Mouse (Mus musculus) liver, embryonic 14.5 days (tissue): ENCODE data around the gene Zfp583. TPM values are rescaled to one million over a fixed set of nuclear protein-coding genes. Genes with fewer than 3 reads are reported as not detected.

Experiments used
- ATAC-seq: fragments of 200-750 bp; cut with Nextera tagmentation; 2 replicates; pipeline ENCODE4 v1.8.0; 2017; ENCODE audit warnings: moderate number of reproducible peaks, mild to moderate bottlenecking, moderate library complexity; ENCODE audit not compliant: insufficient read depth
- DNase-seq, 3 experiments: peaks; one replicate each; pipeline ENCODE4 v3.0.0-alpha.2; 2012 to 2013; ENCODE audit warnings: low read depth in 3 of 3, low spot score in 3 of 3
- H3K27ac ChIP-seq: fragments of 300-500 bp; sonication (generic); 2 replicates; pipeline ENCODE4 v1.5.1; 2014; ENCODE audit warnings: moderate library complexity, mild to moderate bottlenecking, control low read depth, inconsistent platforms
- H3K27me3 ChIP-seq: fragments of 300-500 bp; sonication (generic); 2 replicates; pipeline ENCODE4 v1.6.1; 2014; ENCODE audit warnings: mild to moderate bottlenecking, low read length, moderate library complexity; ENCODE audit not compliant: control insufficient read depth, insufficient read depth
- H3K36me3 ChIP-seq: fragments of 300-500 bp; sonication (generic); replicated peaks from 2 replicates; pipeline ENCODE4 v1.6.1; 2014; ENCODE audit warnings: low read depth; ENCODE audit not compliant: control insufficient read depth, insufficient read depth
- H3K4me1 ChIP-seq, 2 experiments: fragments of 200-500 bp in 1 of 2; fragments of 300-500 bp in 1 of 2; sonication (generic) in 1 of 2; replicated peaks; 2 replicates each; pipeline ENCODE4 v1.6.1; 2012 to 2014; ENCODE audit warnings: antibody characterized with exemption in 1 of 2, inconsistent platforms in 1 of 2, low read length in 1 of 2; ENCODE audit not compliant: control insufficient read depth in 2 of 2, insufficient read depth in 2 of 2
- H3K4me2 ChIP-seq: fragments of 300-500 bp; sonication (generic); 2 replicates; pipeline ENCODE4 v1.6.1; 2014; ENCODE audit warnings: low read depth, mild to moderate bottlenecking, control low read depth, moderate library complexity
- H3K4me3 ChIP-seq, 2 experiments: fragments of 200-500 bp in 1 of 2; fragments of 300-500 bp in 1 of 2; sonication (generic) in 1 of 2; 2 replicates each; pipeline ENCODE4 v1.5.1; 2012 to 2014; ENCODE audit warnings: low read depth in 2 of 2, low read length in 2 of 2, mild to moderate bottlenecking in 2 of 2, control low read depth in 1 of 2, inconsistent platforms in 1 of 2, moderate library complexity in 1 of 2; ENCODE audit not compliant: insufficient read depth in 1 of 2
- H3K9ac ChIP-seq: fragments of 300-500 bp; sonication (generic); replicated peaks from 2 replicates; pipeline ENCODE4 v1.6.1; 2014; ENCODE audit warnings: mild to moderate bottlenecking, control low read depth, moderate library complexity
- H3K9me3 ChIP-seq: fragments of 300-500 bp; sonication (generic); 2 replicates; pipeline ENCODE4 v1.6.1; 2016; ENCODE audit warnings: low read length, mixed read lengths; ENCODE audit not compliant: control insufficient read depth
- CTCF ChIP-seq: IDR thresholded peaks from 2 replicates; pipeline ENCODE4 v1.5.1; 2016; ENCODE audit warnings: antibody characterized with exemption, low read depth, control low read depth
- EP300 ChIP-seq: IDR thresholded peaks from 2 replicates; pipeline ENCODE4 v1.6.1; 2016; ENCODE audit warnings: antibody characterized with exemption, low read depth
- WGBS: fragments of 180-500 bp; shearing (Covaris S2); extraction: QIAGEN DNeasy Blood & Tissue Kit; methylation state at CpG from one replicate; pipeline ENCODE4 v1.1.7; 2014; ENCODE audit not compliant: insufficient replicate concordance; 5-methylcytosine and 5-hydroxymethylcytosine counted together
- polyA plus RNA-seq, 2 experiments: library from polyadenylated mRNA; depleted of rRNA in 1 of 2; stranded (reverse) in 1 of 2; unstranded in 1 of 2; fragments of >200 nt; fragmentation: Nextera tagmentation in 1 of 2; extraction: Ambion mirVana in 1 of 2; gene quantifications; 2 replicates each; pipeline versions ENCODE4 v1.2.1 to v1.2.3; 2012 to 2014

Zfp583 gene
- polyA plus RNA-seq, 2 experiments = 0.79 to 0.88 TPM

DNA sequence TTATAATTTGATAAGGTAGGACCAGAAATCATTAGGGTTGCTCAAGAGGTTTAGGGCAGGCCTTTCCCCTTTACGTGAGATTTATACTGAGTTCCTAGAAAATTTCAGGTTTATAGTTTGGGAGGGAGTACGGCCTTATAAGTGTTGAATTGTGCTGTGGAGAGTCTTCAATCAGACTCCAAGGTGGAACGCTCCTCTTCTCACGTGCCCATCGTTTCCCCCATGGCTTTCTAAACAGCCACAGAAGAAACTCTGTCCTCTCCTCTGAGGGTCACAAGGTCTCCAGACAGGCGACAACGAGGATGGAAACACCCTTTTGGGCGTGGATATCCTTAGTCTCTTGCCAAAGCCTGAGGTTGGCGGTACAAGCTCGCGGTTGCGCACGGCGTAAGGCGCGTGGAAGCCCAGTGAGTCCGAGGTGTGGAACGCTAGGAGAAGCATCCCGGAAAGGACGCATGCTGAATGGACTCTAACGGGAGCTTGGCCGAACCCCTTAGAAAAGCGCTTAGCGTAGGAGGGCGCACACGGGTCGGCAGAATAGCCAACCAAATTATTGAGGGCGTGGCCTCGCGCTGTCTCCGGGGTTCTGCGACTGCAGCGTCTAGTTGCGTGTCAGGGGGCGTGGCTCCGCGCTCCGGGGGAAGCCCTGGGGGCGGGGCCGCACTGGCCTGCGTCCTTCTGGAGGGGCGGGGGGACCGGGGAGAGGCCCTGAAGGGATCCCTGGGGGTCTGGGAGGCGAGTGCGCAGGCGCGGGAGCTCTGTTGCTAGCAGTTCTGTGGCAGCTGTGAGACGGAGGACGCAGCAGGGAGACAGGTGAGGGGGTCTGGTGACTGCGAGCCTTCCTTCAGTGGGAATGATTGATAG lies 45.0 kb downstream of the Zfp583 start, which contains the start of gene Zfp667:
Gene Zfp667, plus strand, starts transcription at position 738 of the 864 bp plus-strand sequence.
- peaks cover 11 to 26% of the 10 kb centered on the region in 2 experiments for H3K4me1 ChIP-seq
- no peaks in the 10 kb centered on the region for H3K36me3 ChIP-seq
- peak within 1 kb of the TSS; percentile 65 for H3K9ac ChIP-seq
- no peaks in the 10 kb centered on the region for H3K9me3 ChIP-seq
- peak within 1 kb of the TSS; percentile 68 to 85 for H3K4me3 ChIP-seq
- peak within 1 kb of the TSS; percentile 77 for H3K4me2 ChIP-seq
- peak; percentile 88 to 91 (median 90) for DNase-seq
- 2% methylated on average over 50 of the region's 50 CpGs for WGBS
- no peaks in the 10 kb centered on the region for H3K27me3 ChIP-seq
- peak; percentile 26; the same call in 1 of the 2 replicates for TF ChIP-seq CTCF
- no peak for TF ChIP-seq EP300
- ATAC-seq = peak; percentile 84
- H3K27ac ChIP-seq = peak within 1 kb of the TSS; percentile 69

DNA sequence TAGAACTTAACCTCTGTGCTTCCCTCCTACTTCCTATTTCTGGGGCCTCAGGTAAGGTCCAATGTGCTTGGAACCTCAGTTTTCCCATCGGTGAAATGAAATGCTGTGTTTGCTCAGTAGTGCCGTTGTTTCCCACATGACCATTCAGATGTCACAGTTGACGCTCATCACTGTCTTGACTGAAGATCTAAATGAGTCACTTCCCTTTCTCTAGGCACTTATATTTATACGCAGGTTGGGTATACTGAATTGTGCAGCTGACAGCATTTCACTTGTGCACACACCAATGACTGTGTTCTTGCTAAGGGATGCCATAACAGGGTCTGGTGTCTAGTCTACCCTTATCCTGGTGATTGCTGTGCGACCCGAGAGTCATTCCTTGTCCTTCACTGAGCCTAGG lies 45.7 kb downstream of the Zfp583 start:
- Histone ChIP-seq H3K9me3 (no peaks in the 10 kb centered on the region), H3K4me2 (peak overlapping the region; percentile 77), H3K4me3 (no peak overlapping the region), H3K9ac (no peak overlapping the region; the same call in 1 of the 2 replicates), H3K36me3 (no peaks in the 10 kb centered on the region), H3K4me1 (peaks cover 11 to 26% of the 10 kb centered on the region in 2 experiments), H3K27ac (no peak overlapping the region), H3K27me3 (no peaks in the 10 kb centered on the region)
- ATAC-seq (no peak), DNase-seq (no peak)
- TF ChIP-seq EP300 = no peak
- no peak for TF ChIP-seq CTCF
- 59% methylated on average over 6 of the region's 6 CpGs for WGBS

DNA sequence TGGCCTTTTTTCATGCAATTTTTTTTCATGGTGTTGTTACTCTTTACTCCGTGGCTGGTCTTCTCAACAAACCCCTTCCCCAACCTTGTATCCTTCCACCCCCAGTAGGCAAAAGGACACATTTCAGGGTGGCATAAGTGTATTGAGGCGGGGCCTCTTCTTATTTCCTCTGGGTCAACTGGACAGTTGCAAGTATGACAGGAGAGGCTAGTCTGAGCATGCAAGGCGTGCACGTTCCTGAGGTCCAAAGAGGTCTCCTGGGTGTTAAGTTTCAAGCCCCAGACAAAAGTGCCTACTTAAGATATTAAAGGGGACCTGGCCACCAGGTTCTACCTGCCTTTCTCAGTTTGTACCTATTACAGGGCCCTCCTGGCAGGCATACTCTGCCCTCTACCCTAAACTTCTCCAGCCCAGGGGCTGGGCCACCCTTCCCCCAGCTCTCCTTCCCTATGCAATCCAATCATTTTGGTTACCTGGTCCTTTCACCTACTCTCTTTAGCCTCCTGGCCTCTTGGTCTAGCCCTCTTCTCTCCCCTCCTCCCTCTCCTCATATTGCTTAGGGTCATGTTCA lies 46.6 kb downstream of the Zfp583 start:
- no peak overlapping the region for H3K4me3 ChIP-seq
- WGBS = 75% methylated on average over 4 of the region's 4 CpGs
- no peaks in the 10 kb centered on the region for H3K9me3 ChIP-seq
- H3K36me3 ChIP-seq = no peaks in the 10 kb centered on the region
- no peak for ATAC-seq
- H3K27ac ChIP-seq = no peak overlapping the region
- DNase-seq = no peak
- no peak overlapping the region for H3K9ac ChIP-seq
- no peak overlapping the region; the same call in 1 of the 2 replicates for H3K4me2 ChIP-seq
- H3K4me1 ChIP-seq = peaks cover 11 to 26% of the 10 kb centered on the region in 2 experiments
- no peak for TF ChIP-seq CTCF
- TF ChIP-seq EP300 = no peak
- no peaks in the 10 kb centered on the region for H3K27me3 ChIP-seq

DNA sequence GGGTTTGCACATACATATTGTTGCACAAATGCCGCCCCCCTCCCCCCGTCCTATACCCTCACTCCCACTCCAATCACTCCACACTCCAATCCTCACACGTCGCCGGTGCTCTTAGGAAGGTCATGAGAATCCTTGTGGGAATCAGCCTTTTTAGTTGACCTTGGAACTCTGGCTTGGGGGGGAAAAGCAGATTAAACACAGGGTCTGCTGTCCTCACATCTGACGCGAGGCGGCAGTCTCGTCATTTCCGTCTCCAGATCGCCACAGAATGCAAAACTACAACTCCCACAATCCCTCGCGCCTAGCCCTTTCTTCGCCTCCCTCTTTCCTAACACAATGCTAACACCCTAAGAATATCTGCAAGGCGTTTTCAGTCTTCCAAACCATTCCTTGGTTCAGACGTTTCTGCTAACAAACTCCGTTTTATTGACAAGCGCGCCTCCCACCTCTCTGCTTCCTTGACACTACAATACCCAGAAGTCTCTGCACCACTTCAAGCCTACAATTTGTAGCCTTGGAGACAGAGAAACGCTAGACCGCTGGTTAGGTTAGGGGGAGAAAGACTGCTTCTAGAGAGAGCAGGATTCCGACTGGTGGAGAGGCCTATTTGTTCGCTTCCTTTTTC lies 47.5 kb downstream of the Zfp583 start:
- H3K4me1 ChIP-seq = peaks cover 11 to 29% of the 10 kb centered on the region in 2 experiments
- no peaks in the 10 kb centered on the region for H3K36me3 ChIP-seq
- H3K27me3 ChIP-seq = no peaks in the 10 kb centered on the region
- H3K4me2 ChIP-seq = peak overlapping the region; percentile 85
- peak overlapping the region; percentile 67 to 97 for H3K4me3 ChIP-seq
- DNase-seq (peak; percentile 63 to 76 (median 67)), ATAC-seq (peak; percentile 46)
- H3K27ac ChIP-seq = peak overlapping the region; percentile 60
- peak overlapping the region; percentile 70 for H3K9ac ChIP-seq
- under 1% methylated on average over 23 of the region's 23 CpGs for WGBS
- H3K9me3 ChIP-seq = no peaks in the 10 kb centered on the region
- TF ChIP-seq CTCF (peak; percentile 81), EP300 (no peak)
